Mouse (Mus musculus) midbrain, embryonic 15.5 days (tissue): ENCODE measurements around the gene Tmx2. TPM values are rescaled to one million over a fixed set of nuclear protein-coding genes. Genes with fewer than 3 reads are reported as not detected.
"Not testable (repeated sequence)": the region's sequence is repeated elsewhere in the genome, so short reads cannot be mapped to it uniquely, and the experiment has no call there.

Experiments used
- ATAC-seq: fragments of 200-750 bp; cut with Nextera tagmentation; replicated peaks from 2 replicates; pipeline ENCODE4 v1.8.0; 2017; ENCODE audit warnings: moderate TSS enrichment
- H3K27ac ChIP-seq: fragments of 300-500 bp; sonication (generic); 2 replicates; pipeline ENCODE4 v1.5.1; 2015; ENCODE audit warnings: mild to moderate bottlenecking, inconsistent platforms
- H3K27me3 ChIP-seq: fragments of 300-500 bp; sonication (generic); replicated peaks from 2 replicates; pipeline ENCODE4 v1.6.1; 2015; ENCODE audit warnings: inconsistent platforms
- H3K36me3 ChIP-seq: fragments of 300-500 bp; sonication (generic); replicated peaks from 2 replicates; pipeline ENCODE4 v1.6.1; 2015; ENCODE audit warnings: inconsistent platforms
- H3K4me1 ChIP-seq: fragments of 300-500 bp; sonication (generic); 2 replicates; pipeline ENCODE4 v1.6.1; 2015; ENCODE audit warnings: inconsistent platforms
- H3K4me2 ChIP-seq: fragments of 300-500 bp; sonication (generic); 2 replicates; pipeline ENCODE4 v1.6.1; 2015; ENCODE audit warnings: inconsistent platforms, mild to moderate bottlenecking, moderate library complexity
- H3K4me3 ChIP-seq: fragments of 300-500 bp; sonication (generic); 2 replicates; pipeline ENCODE4 v1.5.1; 2015; ENCODE audit warnings: mild to moderate bottlenecking, inconsistent platforms
- H3K9ac ChIP-seq: fragments of 300-500 bp; sonication (generic); 2 replicates; pipeline ENCODE4 v1.6.1; 2015; ENCODE audit warnings: mild to moderate bottlenecking, inconsistent platforms
- H3K9me3 ChIP-seq: fragments of 300-500 bp; sonication (generic); 2 replicates; pipeline ENCODE4 v1.6.1; 2016; ENCODE audit warnings: inconsistent platforms
- WGBS: fragments of 180-500 bp; shearing (Covaris S2); methylation state at CpG from one replicate; pipeline ENCODE4 v1.1.7; 2015; ENCODE audit warnings: mixed read lengths; 5-methylcytosine and 5-hydroxymethylcytosine counted together
- polyA plus RNA-seq: library from polyadenylated mRNA; unstranded; fragments of >200 nt; fragmentation: Nextera tagmentation; extraction: Ambion mirVana; gene quantifications from 2 replicates; pipeline ENCODE4 v1.2.1, GENCODE M21; 2015

Tmx2 gene
- 271 and 279 TPM in 2 replicates for polyA plus RNA-seq

GRCm38 (mm10) chr2:84679016-84679415, at the start of gene Tmx2:
Gene Tmx2 (minus strand): TSS chr2:84679140.
- H3K9ac ChIP-seq: peak within 1 kb of the TSS; percentile 74
- H3K4me2 ChIP-seq: peak within 1 kb of the TSS; percentile 80
- H3K36me3 ChIP-seq: peaks cover 16% of the 10 kb centered on the region
- H3K27ac ChIP-seq: peak within 1 kb of the TSS; percentile 86
- no peaks in the 10 kb centered on the region for H3K27me3 ChIP-seq
- ATAC-seq: no peak
- H3K9me3 ChIP-seq: no peaks in the 10 kb centered on the region
- peaks cover 28% of the 10 kb centered on the region for H3K4me1 ChIP-seq
- 25% methylated on average over 8 of the region's 8 CpGs for WGBS
- peak within 1 kb of the TSS; percentile 91 for H3K4me3 ChIP-seq

DNA sequence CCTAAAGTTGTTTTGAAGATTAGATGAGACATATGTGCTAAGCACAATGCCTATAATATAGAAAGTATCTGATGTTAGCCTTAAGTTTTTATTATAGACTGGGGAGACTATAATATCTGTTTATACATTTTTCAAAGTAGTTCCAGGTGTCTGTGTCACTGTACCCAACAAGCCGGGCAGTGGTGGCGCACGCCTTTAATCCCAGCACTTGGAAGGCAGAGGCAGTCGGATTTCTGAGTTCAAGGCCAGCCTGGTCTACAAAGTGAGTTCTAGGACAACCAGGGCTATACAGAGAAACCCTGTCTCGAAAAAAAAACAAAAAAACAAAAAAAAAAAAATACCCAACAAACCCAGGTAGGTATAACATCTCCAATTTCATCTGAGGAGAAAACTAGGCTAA, 49.3 kb upstream of the Tmx2 start:
- not testable (repeated sequence) for H3K9ac ChIP-seq, H3K36me3 ChIP-seq, H3K9me3 ChIP-seq, H3K27ac ChIP-seq, ATAC-seq, H3K27me3 ChIP-seq
- WGBS: 83% methylated on average over 5 of the region's 5 CpGs
- H3K4me3 ChIP-seq: peak overlapping the region; percentile 58; the same call in 1 of the 2 replicates
- H3K4me1 ChIP-seq: peaks cover 31% of the 10 kb centered on the region
- H3K4me2 ChIP-seq: peak overlapping the region; percentile 72; the same call in 1 of the 2 replicates

- WGBS: under 1% methylated on average over 39 of the region's 39 CpGs
- Histone ChIP-seq H3K36me3 (peaks cover 10% of the 10 kb centered on the region; the same call in 1 of the 2 replicates), H3K27ac (peak within 1 kb of the TSS; percentile 87), H3K4me1 (peaks cover 29% of the 10 kb centered on the region), H3K9me3 (no peaks in the 10 kb centered on the region), H3K27me3 (no peaks in the 10 kb centered on the region), H3K4me3 (peak within 1 kb of the TSS; percentile 58), H3K9ac (peak within 1 kb of the TSS; percentile 57), H3K4me2 (peak within 1 kb of the TSS; percentile 72)
- ATAC-seq: peak; percentile 97
These were observed 48.4 kb upstream of the Tmx2 start, which contains the start of gene Clp1 for GRCm38 (mm10) chr2:84727172-84727858. Gene Clp1 (minus strand): TSS chr2:84727350.

GRCm38 (mm10) chr2:84726716-84727115, 47.8 kb upstream of the Tmx2 start:
- Histone ChIP-seq H3K36me3 (peaks cover 10% of the 10 kb centered on the region; the same call in 1 of the 2 replicates), H3K27ac (peak overlapping the region; percentile 87; the same call in 1 of the 2 replicates), H3K4me3 (peak overlapping the region; percentile 58), H3K9me3 (no peaks in the 10 kb centered on the region), H3K4me2 (peak overlapping the region; percentile 72), H3K9ac (peak overlapping the region; percentile 57), H3K27me3 (no peaks in the 10 kb centered on the region), H3K4me1 (peaks cover 29% of the 10 kb centered on the region)
- peak; percentile 13 for ATAC-seq
- 6% methylated on average over 9 of the region's 9 CpGs for WGBS

GRCm38 (mm10) chr2:84725770-84726169, 46.8 kb upstream of the Tmx2 start:
- Histone ChIP-seq H3K36me3 (peaks cover 10% of the 10 kb centered on the region; the same call in 1 of the 2 replicates), H3K4me1 (peaks cover 29% of the 10 kb centered on the region), H3K27me3 (no peaks in the 10 kb centered on the region), H3K4me3 (no peak overlapping the region), H3K27ac (no peak overlapping the region), H3K9me3 (no peaks in the 10 kb centered on the region), H3K9ac (0 out of 2 replicates have a peak overlapping the region, but pooled peaks have one; percentile 3), H3K4me2 (peak overlapping the region; percentile 72; the same call in 1 of the 2 replicates)
- 94% methylated on average over 10 of the region's 10 CpGs for WGBS
- no peak for ATAC-seq

DNA sequence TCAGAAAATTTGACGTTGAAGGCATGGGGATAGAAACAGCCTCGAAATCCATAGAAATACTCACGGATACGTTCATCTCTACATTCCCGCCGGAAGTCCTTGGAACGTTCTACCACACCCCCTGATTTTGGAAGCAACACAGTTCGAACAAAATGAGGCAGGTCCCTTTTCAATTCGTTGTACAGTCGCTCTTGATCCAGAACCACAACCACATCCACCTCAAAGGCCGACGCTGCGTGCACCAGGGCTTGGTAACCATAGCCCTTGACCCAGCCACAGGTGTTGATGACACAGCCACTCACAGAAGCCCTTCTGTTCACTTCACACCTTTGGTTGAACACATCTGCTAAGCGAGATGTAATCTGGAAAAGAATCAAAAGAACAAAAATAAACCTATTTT, 44.9 kb upstream of the Tmx2 start:
- ATAC-seq: no peak
- no peak overlapping the region for H3K9ac ChIP-seq
- no peaks in the 10 kb centered on the region for H3K27me3 ChIP-seq
- no peaks in the 10 kb centered on the region for H3K9me3 ChIP-seq
- H3K27ac ChIP-seq: no peak overlapping the region
- peaks cover 10% of the 10 kb centered on the region; the same call in 1 of the 2 replicates for H3K36me3 ChIP-seq
- H3K4me2 ChIP-seq: no peak overlapping the region
- WGBS: 97% methylated on average over 14 of the region's 14 CpGs
- no peak overlapping the region for H3K4me3 ChIP-seq
- H3K4me1 ChIP-seq: peaks cover 29% of the 10 kb centered on the region

DNA sequence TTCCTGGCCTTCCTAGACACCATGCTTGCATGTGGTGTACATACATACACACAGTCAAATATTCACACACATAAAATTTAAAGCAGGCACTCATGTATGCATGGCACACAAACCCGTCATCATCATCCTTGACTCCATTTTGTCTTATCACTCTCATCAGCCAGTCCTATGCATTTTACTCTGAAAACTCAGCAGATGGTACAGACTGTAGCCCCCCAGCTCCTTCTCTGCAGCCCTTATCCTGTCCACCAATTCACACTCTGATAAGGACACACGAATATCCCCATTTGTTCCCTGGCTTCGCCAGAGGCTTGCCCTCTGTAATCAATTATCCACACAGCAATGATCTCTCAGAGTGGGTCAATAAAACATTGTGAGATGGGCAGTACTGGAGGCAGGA, 42.2 kb upstream of the Tmx2 start:
- H3K27me3 ChIP-seq: no peaks in the 10 kb centered on the region
- no peak overlapping the region for H3K4me3 ChIP-seq
- H3K27ac ChIP-seq: no peak overlapping the region
- ATAC-seq: no peak
- H3K36me3 ChIP-seq: peaks cover 10% of the 10 kb centered on the region; the same call in 1 of the 2 replicates
- H3K9ac ChIP-seq: no peak overlapping the region
- WGBS: 85% methylated on average over 3 of the region's 3 CpGs
- peaks cover 24% of the 10 kb centered on the region for H3K4me1 ChIP-seq
- H3K9me3 ChIP-seq: no peaks in the 10 kb centered on the region
- H3K4me2 ChIP-seq: no peak overlapping the region

- Histone ChIP-seq H3K36me3 (peaks cover 10% of the 10 kb centered on the region; the same call in 1 of the 2 replicates), H3K4me3 (no peak overlapping the region), H3K27me3 (no peaks in the 10 kb centered on the region), H3K4me1 (peaks cover 21% of the 10 kb centered on the region), H3K27ac (no peak overlapping the region), H3K9ac (no peak overlapping the region), H3K4me2 (no peak overlapping the region), H3K9me3 (no peaks in the 10 kb centered on the region)
- WGBS: 96% methylated on average over 2 of the region's 2 CpGs
- ATAC-seq: no peak
These were observed 41.8 kb upstream of the Tmx2 start for GRCm38 (mm10) chr2:84720718-84721117.

GRCm38 (mm10) chr2:84717357-84717756, 38.4 kb upstream of the Tmx2 start:
- H3K9ac ChIP-seq: no peak overlapping the region
- no peaks in the 10 kb centered on the region for H3K27me3 ChIP-seq
- no peak overlapping the region for H3K4me3 ChIP-seq
- H3K4me2 ChIP-seq: no peak overlapping the region
- no peak overlapping the region for H3K27ac ChIP-seq
- 91% methylated on average over 4 of the region's 4 CpGs for WGBS
- no peak for ATAC-seq
- no peaks in the 10 kb centered on the region for H3K36me3 ChIP-seq
- H3K9me3 ChIP-seq: no peaks in the 10 kb centered on the region
- H3K4me1 ChIP-seq: peaks cover 20% of the 10 kb centered on the region

DNA sequence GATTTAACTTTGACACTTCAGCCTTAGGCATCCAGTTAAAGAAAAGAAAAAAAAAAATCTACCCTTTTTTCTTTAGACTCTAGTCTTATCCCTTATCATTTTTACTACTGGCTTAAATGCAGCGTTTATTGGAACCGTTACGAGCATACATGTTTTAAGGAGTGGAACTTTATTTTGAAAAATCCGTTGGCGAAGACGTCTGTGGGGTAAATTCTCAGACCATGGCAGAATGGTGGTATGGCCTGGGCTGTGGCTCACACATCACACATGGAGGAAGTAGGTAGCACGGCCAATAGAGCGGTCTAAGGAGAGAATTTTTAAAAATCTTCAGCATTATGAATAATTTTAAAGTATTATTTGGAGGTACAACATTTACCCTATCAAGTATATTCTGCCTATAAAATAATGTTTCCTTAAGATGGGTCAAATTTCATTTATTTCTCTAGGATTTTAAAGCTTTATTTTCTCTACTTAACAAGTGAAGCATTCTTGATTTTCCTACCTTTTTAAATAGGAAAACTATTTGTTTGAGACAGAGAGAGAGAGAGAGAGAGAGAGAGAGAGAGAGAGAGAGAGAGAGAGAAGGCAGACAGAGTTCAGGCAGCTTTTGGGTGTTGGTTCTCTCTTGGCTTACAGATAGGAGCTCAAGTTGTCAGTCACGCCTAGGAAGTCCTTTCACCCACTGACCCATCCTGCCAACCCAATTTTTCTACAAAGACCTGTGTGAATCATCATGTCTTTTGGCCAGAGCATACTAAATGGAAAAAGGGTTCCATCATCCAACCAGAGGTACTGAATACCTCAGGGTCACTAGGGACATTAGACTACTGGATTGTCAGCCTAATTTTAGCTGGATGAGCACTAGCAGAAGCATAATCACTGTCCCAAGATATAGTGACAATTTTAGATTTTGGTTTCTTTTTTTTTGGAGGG, 37.7 kb upstream of the Tmx2 start:
- ATAC-seq: no peak
- Histone ChIP-seq H3K4me3 (peak overlapping the region; percentile 88), H3K27me3 (no peaks in the 10 kb centered on the region), H3K9ac (peak overlapping the region; percentile 60), H3K4me2 (peak overlapping the region; percentile 90), H3K27ac (peak overlapping the region; percentile 96), H3K9me3 (no peaks in the 10 kb centered on the region), H3K4me1 (peaks cover 23% of the 10 kb centered on the region), H3K36me3 (no peaks in the 10 kb centered on the region)
- 32% methylated on average over 9 of the region's 9 CpGs for WGBS

- Histone ChIP-seq H3K36me3 (no peaks in the 10 kb centered on the region), H3K27ac (peak overlapping the region; percentile 96), H3K9me3 (no peaks in the 10 kb centered on the region), H3K27me3 (no peaks in the 10 kb centered on the region), H3K4me1 (peaks cover 23% of the 10 kb centered on the region), H3K4me3 (peak overlapping the region; percentile 88), H3K9ac (peak overlapping the region; percentile 60), H3K4me2 (peak overlapping the region; percentile 90)
- WGBS: under 1% methylated on average over 33 of the region's 33 CpGs
- ATAC-seq: peak; percentile 97
These were observed 36.8 kb upstream of the Tmx2 start for GRCm38 (mm10) chr2:84715562-84716361.
